Mouse (Mus musculus): ENCODE data around the gene Tnfsf8.

The Tnfsf8 gene

GRCm38 (mm10) chr4:63840457-63840856 is 20.7 kb downstream of the Tnfsf8 start:
- DNase-seq, result peak; percentile 42

GRCm38 (mm10) chr4:63823136-63823535 is 38.0 kb downstream of the Tnfsf8 start:
- DNase-seq, result peak; percentile 12

GRCm38 (mm10) chr4:63817505-63817904 is 43.6 kb downstream of the Tnfsf8 start:
- no peak for DNase-seq

- DNase-seq, result no peak
Observed at GRCm38 (mm10) chr4:63815668-63816067, 45.5 kb downstream of the Tnfsf8 start.

GRCm38 (mm10) chr4:63798083-63798482 is 63.1 kb downstream of the Tnfsf8 start:
- DNase-seq, result no peak

GRCm38 (mm10) chr4:63796527-63796926 is 64.6 kb downstream of the Tnfsf8 start:
- no peak for DNase-seq

- DNase-seq, result no peak
Observed at GRCm38 (mm10) chr4:63792328-63792727, 68.8 kb downstream of the Tnfsf8 start.

- DNase-seq, result no peak
Observed at GRCm38 (mm10) chr4:63785466-63785865, 75.7 kb downstream of the Tnfsf8 start.

GRCm38 (mm10) chr4:63783826-63784225 is 77.3 kb downstream of the Tnfsf8 start:
- DNase-seq, result no peak

- DNase-seq, result no peak
Observed at GRCm38 (mm10) chr4:63782970-63783613, 78.1 kb downstream of the Tnfsf8 start.
